Mouse (Mus musculus): Measurements from ENCODE around the gene Fbxl17. TPM values are rescaled to one million over a fixed set of nuclear protein-coding genes. Genes with fewer than 3 reads are reported as not detected.

Fbxl17 gene
- polyA plus RNA-seq, 1 experiment from 2014 or later, result 7.5 TPM

DNA sequence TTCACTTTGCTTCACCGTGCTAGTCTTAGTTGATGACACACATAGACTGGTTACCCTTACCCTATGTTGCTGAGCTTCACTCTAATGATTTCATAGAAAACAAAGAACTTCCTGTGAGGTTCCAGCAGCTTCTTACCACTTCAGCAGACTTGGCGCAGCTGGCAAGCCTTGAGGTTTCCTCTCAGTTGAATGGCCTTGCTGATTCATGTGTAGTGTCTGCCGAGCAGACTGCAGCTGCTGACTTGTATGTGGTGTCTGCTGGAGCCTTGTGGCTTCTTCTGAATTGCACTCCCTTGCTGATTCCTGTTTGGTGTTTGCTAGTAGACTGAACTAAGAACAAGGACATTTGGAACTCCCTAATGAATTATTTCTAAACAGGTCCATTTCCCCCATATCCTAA is 137.6 kb downstream of the Fbxl17 start:
- Histone ChIP-seq H3K4me2 (no peak overlapping the region), H3K4me1 (replicated peaks) (peaks cover 11% of the 10 kb centered on the region; the same call in 1 of the 2 replicates), H3K4me3 (replicated peaks) (no peak overlapping the region), H3K36me3 (no peaks in the 10 kb centered on the region; the same call in 1 of the 2 replicates), H3K27ac (no peak overlapping the region), H3K9ac (replicated peaks) (no peak overlapping the region), H3K27me3 (no peaks in the 10 kb centered on the region), H3K9me3 (no peaks in the 10 kb centered on the region)
- no peak for ATAC-seq (ENCODE audit: insufficient number of reproducible peaks, insufficient read depth, low FRiP score, low TSS enrichment, low read depth)
- WGBS, result 90% methylated on average over 3 of the region's 3 CpGs

DNA sequence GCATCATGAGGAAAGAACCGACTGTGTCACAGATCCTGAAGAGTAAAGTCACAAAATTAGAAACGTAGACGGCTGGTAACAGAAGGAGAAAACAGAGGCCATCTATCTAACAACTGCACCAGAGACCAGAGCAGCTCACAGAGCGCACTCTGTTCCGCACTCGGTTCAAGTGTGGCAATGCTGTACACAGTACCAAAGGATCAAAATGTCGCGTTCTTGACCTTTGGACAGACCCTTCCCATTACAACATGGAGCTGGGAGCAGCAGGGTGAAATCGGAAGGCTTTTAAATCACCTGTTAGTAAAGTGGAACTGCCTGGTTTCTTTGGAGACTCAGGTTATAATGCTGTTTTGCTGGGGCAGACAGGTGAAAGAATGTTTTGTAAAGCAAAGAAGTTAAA is 138.1 kb downstream of the Fbxl17 start:
- Histone ChIP-seq H3K4me2 (no peak overlapping the region), H3K4me3 (replicated peaks) (no peak overlapping the region), H3K36me3 (no peaks in the 10 kb centered on the region; the same call in 1 of the 2 replicates), H3K4me1 (replicated peaks) (peaks cover 9% of the 10 kb centered on the region; the same call in 1 of the 2 replicates), H3K27me3 (no peaks in the 10 kb centered on the region), H3K9me3 (no peaks in the 10 kb centered on the region), H3K27ac (no peak overlapping the region), H3K9ac (replicated peaks) (no peak overlapping the region)
- 87% methylated on average over 9 of the region's 9 CpGs for WGBS
- ATAC-seq (ENCODE audit: insufficient number of reproducible peaks, insufficient read depth, low FRiP score, low TSS enrichment, low read depth), result no peak

DNA sequence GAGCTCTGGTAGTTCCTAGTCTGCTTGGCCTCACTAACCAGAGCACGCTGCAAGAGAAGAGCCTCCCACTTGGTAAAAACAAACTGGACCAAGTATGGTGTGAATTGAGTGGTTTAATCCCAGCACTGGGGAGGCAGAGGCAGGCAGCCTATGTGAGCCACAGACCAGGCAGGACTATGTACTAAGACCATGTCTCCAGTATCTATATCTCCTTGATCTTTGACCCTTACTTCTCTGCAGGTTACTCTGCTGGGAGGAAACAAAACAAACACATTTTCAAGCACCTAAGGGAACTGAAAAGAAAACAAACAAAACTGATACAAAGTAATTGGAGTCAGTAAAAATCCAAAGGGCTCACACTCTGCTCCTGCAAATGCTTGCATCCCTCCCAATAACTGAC is 141.0 kb downstream of the Fbxl17 start:
- WGBS, result 73% methylated on average over 1 of the region's 1 CpGs
- Histone ChIP-seq H3K36me3 (no peaks in the 10 kb centered on the region; the same call in 1 of the 2 replicates), H3K4me1 (replicated peaks) (no peaks in the 10 kb centered on the region), H3K9ac (replicated peaks) (no peak overlapping the region), H3K27ac (no peak overlapping the region), H3K4me3 (replicated peaks) (no peak overlapping the region), H3K27me3 (no peaks in the 10 kb centered on the region), H3K9me3 (no peaks in the 10 kb centered on the region), H3K4me2 (no peak overlapping the region)
- ATAC-seq (ENCODE audit: insufficient number of reproducible peaks, insufficient read depth, low FRiP score, low TSS enrichment, low read depth), result no peak

DNA sequence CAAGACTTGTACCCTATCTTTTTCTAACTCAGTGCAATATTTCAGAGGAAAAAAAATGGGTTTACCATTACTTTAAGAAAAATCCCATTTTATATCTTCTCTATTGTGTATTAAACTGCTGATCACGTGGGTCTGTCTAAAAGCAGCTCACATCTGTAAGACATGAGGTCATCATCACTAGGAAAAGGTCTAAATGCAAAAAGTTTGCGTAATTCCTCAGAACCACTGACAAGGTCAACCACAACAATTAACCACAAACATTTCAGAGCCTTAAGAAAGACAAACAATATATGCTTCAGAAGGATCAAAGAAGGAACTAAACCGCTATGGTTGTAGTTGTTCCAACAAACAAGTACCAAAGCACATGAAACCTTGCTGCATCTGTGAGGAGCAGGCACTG is 143.6 kb downstream of the Fbxl17 start:
- WGBS, result 94% methylated on average over 3 of the region's 3 CpGs
- Histone ChIP-seq H3K4me1 (replicated peaks) (no peaks in the 10 kb centered on the region), H3K9me3 (no peaks in the 10 kb centered on the region), H3K27me3 (no peaks in the 10 kb centered on the region), H3K27ac (no peak overlapping the region), H3K36me3 (no peaks in the 10 kb centered on the region; the same call in 1 of the 2 replicates), H3K9ac (replicated peaks) (no peak overlapping the region), H3K4me2 (no peak overlapping the region), H3K4me3 (replicated peaks) (no peak overlapping the region)
- ATAC-seq (ENCODE audit: insufficient number of reproducible peaks, insufficient read depth, low FRiP score, low TSS enrichment, low read depth), result no peak

DNA sequence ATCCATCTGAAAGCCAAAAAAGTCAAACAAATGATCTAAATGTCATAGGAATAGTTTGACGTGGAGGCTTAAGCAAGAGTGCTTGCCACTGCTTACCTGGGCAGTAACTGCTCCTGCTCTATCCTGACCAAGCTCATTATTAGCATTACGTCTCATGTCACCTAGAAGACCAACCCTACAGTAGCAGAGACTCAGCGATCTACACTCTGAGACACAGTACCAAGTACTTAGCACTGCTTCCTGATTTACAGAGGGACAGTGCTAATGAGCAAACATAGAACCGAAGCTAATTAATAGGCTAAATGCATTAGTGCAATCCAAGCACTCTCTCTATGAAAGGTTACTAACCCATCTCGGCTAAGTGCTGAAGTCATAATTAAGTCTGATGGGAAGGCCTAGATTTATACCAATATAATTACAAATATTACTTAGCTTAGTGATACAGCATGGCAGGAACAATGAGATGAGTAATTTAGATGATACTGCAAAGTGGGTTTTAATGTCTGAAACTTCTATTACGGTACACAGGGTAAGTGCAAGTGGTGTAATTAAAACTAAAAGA is 147.1 kb downstream of the Fbxl17 start:
- ATAC-seq (ENCODE audit: insufficient number of reproducible peaks, insufficient read depth, low FRiP score, low TSS enrichment, low read depth), result no peak
- WGBS, result 80% methylated on average over 6 of the region's 6 CpGs
- H3K27ac ChIP-seq, result no peak overlapping the region
- H3K9me3 ChIP-seq, result no peaks in the 10 kb centered on the region
- no peak overlapping the region for H3K4me2 ChIP-seq
- no peak overlapping the region for H3K9ac ChIP-seq (replicated peaks)
- no peaks in the 10 kb centered on the region; the same call in 1 of the 2 replicates for H3K36me3 ChIP-seq
- no peaks in the 10 kb centered on the region for H3K27me3 ChIP-seq
- no peak overlapping the region for H3K4me3 ChIP-seq (replicated peaks)
- no peaks in the 10 kb centered on the region for H3K4me1 ChIP-seq (replicated peaks)

DNA sequence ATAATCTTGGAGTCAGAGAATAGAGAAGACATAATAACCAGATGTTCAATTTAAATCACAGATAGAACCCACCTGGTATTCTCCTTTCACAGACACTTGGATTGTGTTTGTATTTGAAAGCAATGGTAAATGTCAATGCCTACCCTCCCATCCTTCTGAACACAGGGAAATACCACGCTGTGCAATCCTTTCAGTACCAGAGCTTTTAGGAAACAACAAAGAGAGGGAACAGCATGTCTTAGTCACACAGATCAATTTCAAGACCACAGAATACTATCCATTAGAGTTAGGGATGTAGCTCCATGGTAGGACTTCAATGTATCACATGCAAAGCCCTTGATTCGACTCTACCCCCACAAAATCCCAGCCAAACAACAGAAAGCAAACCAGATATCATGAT is 148.1 kb downstream of the Fbxl17 start:
- H3K27ac ChIP-seq, result no peak overlapping the region
- 91% methylated on average over 2 of the region's 2 CpGs for WGBS

DNA sequence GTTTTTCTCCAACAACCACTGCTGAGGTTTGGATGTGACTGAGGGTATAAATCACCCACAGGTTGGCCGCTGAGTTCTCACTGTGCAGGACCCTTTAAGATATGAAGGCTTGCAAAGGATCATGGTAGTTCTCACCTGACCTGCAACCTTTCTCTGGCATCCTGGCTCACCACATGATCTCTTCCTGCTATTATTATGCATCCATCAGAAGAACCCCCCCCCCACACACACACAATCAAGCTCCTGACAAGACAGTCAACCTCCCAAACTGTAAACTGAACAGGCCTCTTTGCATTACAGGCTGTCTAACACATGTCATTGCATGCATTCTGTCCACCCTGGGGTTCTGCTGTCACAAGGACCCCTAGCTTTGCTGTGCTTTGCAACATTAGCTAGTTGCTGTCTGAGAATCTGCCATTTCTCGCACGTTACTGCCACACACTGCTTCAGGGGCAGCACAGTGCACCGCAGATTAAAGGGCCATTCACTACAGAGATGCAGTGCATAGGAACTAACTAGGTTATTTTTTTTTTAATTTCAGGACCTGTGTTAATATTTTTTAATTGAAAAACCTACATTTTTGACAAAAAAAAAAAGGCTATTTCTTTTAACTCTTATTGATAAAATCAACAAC is 148.8 kb downstream of the Fbxl17 start:
- no peak overlapping the region for H3K4me3 ChIP-seq (replicated peaks)
- H3K36me3 ChIP-seq, result peaks cover 16% of the 10 kb centered on the region; the same call in 1 of the 2 replicates
- H3K4me2 ChIP-seq, result no peak overlapping the region
- ATAC-seq (ENCODE audit: insufficient number of reproducible peaks, insufficient read depth, low FRiP score, low TSS enrichment, low read depth), result no peak
- no peaks in the 10 kb centered on the region for H3K4me1 ChIP-seq (replicated peaks)
- H3K9ac ChIP-seq (replicated peaks), result no peak overlapping the region
- no peaks in the 10 kb centered on the region for H3K27me3 ChIP-seq
- WGBS, result 67% methylated on average over 4 of the region's 4 CpGs
- peaks cover 6% of the 10 kb centered on the region for H3K9me3 ChIP-seq
- H3K27ac ChIP-seq, result no peak overlapping the region

More for the DNA sequence above, 148.1 kb downstream of the Fbxl17 start:
- ATAC-seq (ENCODE audit: insufficient number of reproducible peaks, insufficient read depth, low FRiP score, low TSS enrichment, low read depth), result no peak
- no peak overlapping the region for H3K9ac ChIP-seq (replicated peaks)
- peaks cover 3% of the 10 kb centered on the region for H3K9me3 ChIP-seq
- H3K27me3 ChIP-seq, result no peaks in the 10 kb centered on the region
- no peak overlapping the region for H3K4me2 ChIP-seq
- H3K36me3 ChIP-seq, result peaks cover 9% of the 10 kb centered on the region; the same call in 1 of the 2 replicates
- H3K4me3 ChIP-seq (replicated peaks), result no peak overlapping the region
- H3K4me1 ChIP-seq (replicated peaks), result no peaks in the 10 kb centered on the region

DNA sequence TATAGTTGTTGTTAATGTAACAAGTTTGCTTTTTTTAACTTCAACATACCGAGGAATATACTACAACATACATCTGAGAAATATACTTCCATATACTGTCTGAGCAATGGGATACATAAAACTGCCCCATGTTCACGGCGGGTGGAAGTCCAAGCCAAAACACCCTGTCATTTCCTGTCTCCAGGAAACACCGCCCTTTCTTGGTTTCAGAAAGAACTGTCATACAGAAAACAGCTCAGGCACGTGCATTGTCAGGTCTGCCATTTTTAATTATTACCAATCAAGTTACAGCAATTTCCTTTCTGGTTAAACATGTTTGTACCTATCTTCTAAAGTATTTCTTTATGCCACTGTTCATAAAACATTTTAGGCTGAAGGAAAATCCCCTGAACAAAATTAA is 155.7 kb downstream of the Fbxl17 start:
- Histone ChIP-seq H3K4me3 (replicated peaks) (no peak overlapping the region), H3K9ac (replicated peaks) (no peak overlapping the region), H3K4me2 (no peak overlapping the region), H3K4me1 (replicated peaks) (no peaks in the 10 kb centered on the region), H3K27ac (no peak overlapping the region), H3K9me3 (peaks cover 6% of the 10 kb centered on the region), H3K36me3 (peaks cover 16% of the 10 kb centered on the region; the same call in 1 of the 2 replicates), H3K27me3 (no peaks in the 10 kb centered on the region)
- WGBS, result 77% methylated on average over 5 of the region's 5 CpGs
- no peak for ATAC-seq (ENCODE audit: insufficient number of reproducible peaks, insufficient read depth, low FRiP score, low TSS enrichment, low read depth)

DNA sequence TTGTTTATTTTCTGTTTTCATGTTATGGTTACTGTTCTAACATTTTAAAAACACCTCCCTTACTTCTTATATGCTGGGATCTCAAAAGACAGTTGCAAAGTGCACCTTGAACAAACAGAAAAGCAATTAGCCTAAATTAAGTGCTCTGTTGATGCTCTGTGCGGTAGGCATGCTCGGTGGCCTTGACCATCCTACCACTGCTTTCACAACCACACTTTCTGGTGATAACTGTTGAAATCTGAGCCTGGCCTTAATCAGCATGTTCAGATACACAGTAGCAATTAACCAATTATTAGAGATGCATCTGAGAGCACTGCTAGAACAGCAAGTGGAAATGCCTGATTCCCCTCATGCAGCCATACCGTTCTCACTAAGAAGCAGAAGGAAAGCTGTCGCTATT is 156.7 kb downstream of the Fbxl17 start:
- peaks cover 16% of the 10 kb centered on the region; the same call in 1 of the 2 replicates for H3K36me3 ChIP-seq
- WGBS, result 87% methylated on average over 4 of the region's 4 CpGs
- H3K27ac ChIP-seq, result no peak overlapping the region
- no peak overlapping the region for H3K4me2 ChIP-seq
- no peaks in the 10 kb centered on the region for H3K27me3 ChIP-seq
- H3K4me1 ChIP-seq (replicated peaks), result no peaks in the 10 kb centered on the region
- H3K9me3 ChIP-seq, result peaks cover 6% of the 10 kb centered on the region
- H3K4me3 ChIP-seq (replicated peaks), result no peak overlapping the region
- ATAC-seq (ENCODE audit: insufficient number of reproducible peaks, insufficient read depth, low FRiP score, low TSS enrichment, low read depth), result no peak
- H3K9ac ChIP-seq (replicated peaks), result no peak overlapping the region

DNA sequence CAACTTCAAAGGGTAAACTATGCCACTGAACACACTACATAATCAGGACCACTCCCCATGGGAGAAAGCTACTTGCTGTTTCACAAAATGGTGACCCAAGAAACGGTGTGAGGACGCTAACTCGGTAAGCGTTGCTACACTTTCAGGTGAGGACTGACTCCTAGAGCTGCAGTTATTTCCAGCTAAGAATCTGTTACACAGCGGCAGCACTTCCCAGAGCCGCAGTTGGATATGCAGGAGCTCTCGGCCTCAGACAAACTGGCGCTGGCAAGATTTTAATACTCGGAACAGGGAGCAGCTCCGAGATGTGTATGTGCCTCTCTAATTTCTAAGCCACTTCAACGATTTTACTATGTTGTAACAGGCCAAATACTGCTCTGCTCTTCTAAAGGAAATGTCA is 157.4 kb downstream of the Fbxl17 start:
- ATAC-seq (ENCODE audit: insufficient number of reproducible peaks, insufficient read depth, low FRiP score, low TSS enrichment, low read depth), result no peak
- H3K4me1 ChIP-seq (replicated peaks), result no peaks in the 10 kb centered on the region
- no peak overlapping the region for H3K4me2 ChIP-seq
- H3K9ac ChIP-seq (replicated peaks), result no peak overlapping the region
- peaks cover 6% of the 10 kb centered on the region for H3K9me3 ChIP-seq
- no peak overlapping the region for H3K27ac ChIP-seq
- no peak overlapping the region for H3K4me3 ChIP-seq (replicated peaks)
- peaks cover 14% of the 10 kb centered on the region; the same call in 1 of the 2 replicates for H3K36me3 ChIP-seq
- no peaks in the 10 kb centered on the region for H3K27me3 ChIP-seq
- 84% methylated on average over 11 of the region's 11 CpGs for WGBS

DNA sequence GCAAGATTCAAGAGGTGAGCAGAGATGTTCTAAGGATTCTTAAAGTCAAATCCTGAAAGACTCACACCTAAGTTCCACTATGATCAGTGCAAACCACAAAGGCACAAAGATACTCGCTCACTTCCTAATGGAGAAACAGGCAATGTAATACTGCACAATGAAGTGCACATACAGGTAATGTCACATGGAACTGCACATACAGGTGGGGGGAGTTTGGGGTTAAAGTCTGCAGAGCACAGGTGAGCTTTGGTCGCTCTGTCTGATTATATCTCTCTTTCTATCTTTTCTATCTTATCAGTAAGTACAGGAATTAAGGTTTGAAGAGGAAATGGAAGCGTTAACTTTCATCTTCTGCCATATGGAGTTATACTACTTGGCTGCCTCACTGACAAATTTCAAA is 158.6 kb downstream of the Fbxl17 start:
- no peak for ATAC-seq (ENCODE audit: insufficient number of reproducible peaks, insufficient read depth, low FRiP score, low TSS enrichment, low read depth)
- no peak overlapping the region for H3K9ac ChIP-seq (replicated peaks)
- WGBS, result 90% methylated on average over 3 of the region's 3 CpGs

More for the DNA sequence above, 158.6 kb downstream of the Fbxl17 start:
- H3K4me3 ChIP-seq (replicated peaks), result no peak overlapping the region
- no peaks in the 10 kb centered on the region for H3K9me3 ChIP-seq
- H3K36me3 ChIP-seq, result 0 out of 2 replicates have a peak, but pooled peaks cover 2% of the 10 kb centered on the region
- no peak overlapping the region for H3K4me2 ChIP-seq
- no peaks in the 10 kb centered on the region for H3K4me1 ChIP-seq (replicated peaks)
- H3K27me3 ChIP-seq, result no peaks in the 10 kb centered on the region
- no peak overlapping the region for H3K27ac ChIP-seq

Data from limb, embryonic 12.5 days (tissue).